In genomic region chr4:44568666-44569065, GRCm38 (mm10) we compare ENCODE assay signal across 13 mouse cellular contexts.
DNase-seq lines count a peak whose midpoint lies in the region.
"Had no signal": no experiment of that assay in that cellular context is flagged by ENCODE, and none has a peak within 500 bp of the region (broad histone marks: within the 10 kb centered on the region; RNA-seq: fewer than 3 reads in every experiment).

No protein-coding gene starts in this region.

- DNase-seq in left cerebral cortex, postnatal 4 days, result peak; percentile 86
- DNase-seq in left cerebral cortex, postnatal 14 days (ENCODE audit: low spot score in 2 of 2), result no peak
- DNase-seq in cerebellum, adult 11-12 months, result peak; percentile 77
- peak; percentile 87 to 94 for DNase-seq in cerebellum, postnatal 10 days
- DNase-seq in spleen, postnatal 4 days (ENCODE audit: low spot score in 2 of 2), result no peak
- DNase-seq in lung, postnatal 36 days, result no peak
- no peak for DNase-seq in frontal cortex, postnatal 25 days (ENCODE audit: low spot score in 2 of 2)
- DNase-seq: gastrocnemius, postnatal 25 days; heart, adult 2 months; kidney, adult 11 months; kidney, postnatal 14 days; liver; right cerebral cortex, postnatal 14 days had no signal

- intact Hi-C loops in left cerebral cortex, postnatal 4 days (cut with DNase I), result loop anchor here (10.0 kb wide), 1 partner anchor 96 kb away; no protein-coding TSS in a partner anchor
- intact Hi-C loops in left cerebral cortex, postnatal 14 days (cut with DNase I), result loop anchor here (10.0 kb wide), 1 partner anchor 346 kb away; no protein-coding TSS in a partner anchor

Comparison
In these comparisons a context has a peak if more than half of its experiments do, and no peak if none do; other contexts are left out.
1. DNase-seq: peak in left cerebral cortex, postnatal 4 days (single experiment), cerebellum, adult 11-12 months (single experiment) and cerebellum, postnatal 10 days (2 of 2); none in left cerebral cortex, postnatal 14 days (0 of 2), spleen, postnatal 4 days (0 of 2), lung, postnatal 36 days (single experiment) and frontal cortex, postnatal 25 days (0 of 2).